Mouse (Mus musculus) ES-E14 (cell line): ENCODE measurements around the gene Yipf2. TPM values are rescaled to one million over a fixed set of nuclear protein-coding genes. Genes with fewer than 3 reads are reported as not detected.

Experiments
- DNase-seq: peaks from one replicate; pipeline ENCODE4 v3.0.0-alpha.2; 2013; ENCODE audit warnings: low read depth, low spot score
- H3K27ac ChIP-seq: 2 replicates; pipeline ENCODE4 v1.5.1; 2012; ENCODE audit warnings: low read depth, mild to moderate bottlenecking, low read length, moderate library complexity, mixed read lengths; ENCODE audit not compliant: poor library complexity, insufficient read depth, severe bottlenecking
- H3K36me3 ChIP-seq: 2 replicates; pipeline ENCODE4 v1.6.1; 2012; ENCODE audit warnings: mild to moderate bottlenecking, low read length, moderate library complexity, mixed read lengths; ENCODE audit not compliant: control insufficient read depth, poor library complexity, insufficient read depth, severe bottlenecking
- H3K4me1 ChIP-seq, 2 experiments: fragments of 150-350 bp in 1 of 2; sonication (generic) in 1 of 2; 2 replicates each; pipeline ENCODE4 v1.6.1; 2012; ENCODE audit warnings: low read length in 2 of 2, mild to moderate bottlenecking in 1 of 2, mixed read lengths in 1 of 2; ENCODE audit not compliant: control insufficient read depth in 2 of 2, insufficient read depth in 2 of 2, poor library complexity in 1 of 2
- H3K4me3 ChIP-seq, 2 experiments: fragments of 150-350 bp in 1 of 2; sonication (generic) in 1 of 2; 2 replicates each; pipeline ENCODE4 v1.5.1; 2012; ENCODE audit warnings: low read length in 2 of 2, low read depth in 1 of 2, mild to moderate bottlenecking in 1 of 2, mixed read lengths in 1 of 2; ENCODE audit not compliant: insufficient read depth in 1 of 2, poor library complexity in 1 of 2, severe bottlenecking in 1 of 2
- H3K9ac ChIP-seq: 2 replicates; pipeline ENCODE4 v1.6.1; 2012; ENCODE audit warnings: low read depth, mild to moderate bottlenecking, low read length, mixed read lengths; ENCODE audit not compliant: poor library complexity, insufficient read depth, severe bottlenecking
- H3K9me3 ChIP-seq: fragments of 150-350 bp; sonication (generic); 2 replicates; pipeline ENCODE4 v1.6.1; 2012; ENCODE audit warnings: low read depth, mild to moderate bottlenecking, low read length; ENCODE audit not compliant: control insufficient read depth, insufficient read depth
- CHD2 ChIP-seq: IDR thresholded peaks from 2 replicates; pipeline ENCODE4 v1.6.1; 2014; ENCODE audit warnings: mild to moderate bottlenecking, low read depth, low read length, inconsistent platforms
- HCFC1 ChIP-seq: IDR thresholded peaks from 2 replicates; pipeline ENCODE4 v1.6.1; 2012; ENCODE audit warnings: low read length, inconsistent platforms, borderline replicate concordance; ENCODE audit not compliant: insufficient read depth
- MAFK ChIP-seq: IDR thresholded peaks from 2 replicates; pipeline ENCODE4 v1.6.1; 2014; ENCODE audit warnings: mild to moderate bottlenecking, low read depth, low read length, inconsistent platforms; ENCODE audit not compliant: insufficient read depth
- ZC3H11A ChIP-seq: IDR thresholded peaks from 2 replicates; pipeline ENCODE4 v1.6.1; 2012; ENCODE audit warnings: low read depth, mild to moderate bottlenecking, inconsistent platforms, low read length, borderline replicate concordance
- ZNF384 ChIP-seq: IDR thresholded peaks from 2 replicates; pipeline ENCODE4 v1.6.1; 2012; ENCODE audit warnings: low read depth, low read length, inconsistent platforms
- in situ Hi-C, 2 experiments: fragments of 600-800 bp; cut with MboI; formaldehyde crosslinking; loops; one replicate each; pipeline ENCODE4 v1.15.1; 2025; ENCODE audit warnings: low sequenced_read_pairs in 2 of 2, inconsistent platforms in 1 of 2; ENCODE audit not compliant: unreplicated experiment in 2 of 2
- total RNA-seq: library from RNA; depleted of rRNA; stranded (reverse); fragments of 300-350 nt; gene quantifications from 2 replicates; pipeline ENCODE4 v1.2.3, GENCODE M21; 2012

Gene Yipf2
- total RNA-seq, 1 experiment = 22.8 TPM

- Histone ChIP-seq H3K4me1 (peaks cover 2 to 7% of the 10 kb centered on the region in 2 experiments; a peak in 2 of 4 replicates), H3K4me3 (no peak overlapping the region), H3K9me3 (no peaks in the 10 kb centered on the region), H3K36me3 (peaks cover 45% of the 10 kb centered on the region), H3K27ac (no peak overlapping the region), H3K9ac (no peak overlapping the region)
- in situ Hi-C loops = no loop called here
- no peak for DNase-seq
- no peak for TF ChIP-seq CHD2
- TF ChIP-seq MAFK = no peak
- TF ChIP-seq ZNF384 = no peak
- TF ChIP-seq ZC3H11A = no peak
- TF ChIP-seq HCFC1 = no peak
These were observed 17.4 kb downstream of the Yipf2 start for GRCm38 (mm10) chr9:21575253-21575652.

DNA sequence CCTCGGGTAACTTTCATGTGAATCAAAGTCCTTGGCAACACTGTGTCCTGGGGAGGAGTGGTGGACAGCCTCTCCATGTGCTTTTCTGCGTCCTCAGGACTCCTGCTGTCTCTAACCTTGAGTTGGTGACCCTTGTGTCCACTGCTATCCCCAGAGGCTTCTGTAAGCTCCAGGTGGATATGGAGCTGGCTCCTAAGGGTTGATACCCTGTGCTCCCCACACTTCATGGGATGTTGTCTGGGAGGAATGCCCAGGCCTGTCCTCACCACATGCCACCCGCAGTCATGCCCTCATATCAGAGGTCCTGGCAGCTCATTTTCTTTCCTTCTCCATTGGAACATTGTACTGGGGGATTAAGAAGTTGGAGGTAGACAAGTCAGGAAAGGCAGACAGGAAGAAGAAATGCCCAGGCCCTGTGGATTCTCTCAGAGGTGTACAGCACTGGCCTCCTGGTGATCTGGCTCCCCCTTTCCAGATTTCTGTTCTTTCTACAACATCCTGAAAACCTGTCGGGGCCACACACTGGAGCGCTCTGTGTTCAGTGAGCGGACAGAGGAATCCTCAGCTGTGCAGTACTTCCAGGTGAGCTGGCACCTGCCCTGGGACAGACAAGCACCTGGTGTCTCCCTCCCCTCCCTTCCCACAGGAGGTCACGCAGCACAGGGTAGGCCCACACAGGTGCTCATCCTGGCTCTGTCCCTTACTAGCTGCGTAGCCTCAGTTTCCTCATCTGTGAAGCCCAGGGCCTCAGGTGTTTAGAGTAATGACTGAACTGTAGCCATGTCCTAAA lies 18.4 kb downstream of the Yipf2 start:
- Histone ChIP-seq H3K9ac (peak overlapping the region; percentile 2; the same call in 1 of the 2 replicates), H3K36me3 (peaks cover 44% of the 10 kb centered on the region), H3K9me3 (no peaks in the 10 kb centered on the region), H3K27ac (no peak overlapping the region), H3K4me3 (no peak overlapping the region), H3K4me1 (peaks cover 2 to 7% of the 10 kb centered on the region in 2 experiments; a peak in 2 of 4 replicates)
- DNase-seq = no peak
- no peak for TF ChIP-seq HCFC1
- TF ChIP-seq ZC3H11A = no peak
- TF ChIP-seq ZNF384 = no peak
- TF ChIP-seq CHD2 = no peak
- TF ChIP-seq MAFK = no peak
- in situ Hi-C loops = no loop called here

DNA sequence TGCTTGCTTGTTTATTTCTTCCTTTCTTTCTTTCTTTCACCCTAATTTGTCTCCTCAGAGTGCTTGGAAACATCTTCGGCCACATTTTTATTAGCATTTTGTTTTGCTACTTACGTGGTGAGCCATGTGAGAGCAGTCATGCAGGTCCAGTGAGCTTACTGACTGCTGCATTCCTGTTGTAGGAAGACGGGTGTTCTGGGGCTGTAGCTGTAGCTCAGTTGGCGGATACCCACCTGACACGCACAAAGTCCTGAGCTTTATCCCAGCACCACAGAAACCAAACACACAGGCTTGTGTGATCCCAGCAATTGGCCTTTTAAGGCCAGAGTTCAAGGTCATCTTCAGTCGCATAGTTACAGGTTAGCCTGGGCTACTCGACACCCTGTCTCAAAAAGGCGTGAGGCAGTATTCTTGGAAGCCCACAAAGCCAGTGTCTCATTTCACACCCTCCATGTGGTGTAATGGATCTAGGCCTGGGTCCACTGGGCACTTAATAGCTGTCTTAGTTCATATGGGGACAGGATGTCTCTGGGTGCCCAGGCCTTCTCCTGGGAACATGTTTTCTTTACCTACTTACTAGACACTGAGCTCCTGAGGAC lies 23.9 kb downstream of the Yipf2 start:
- H3K9me3 ChIP-seq = no peaks in the 10 kb centered on the region
- no peak for TF ChIP-seq HCFC1
- TF ChIP-seq CHD2 = no peak
- TF ChIP-seq ZNF384 = no peak
- TF ChIP-seq ZC3H11A = no peak
- no peak for TF ChIP-seq MAFK
- peaks cover 3 to 15% of the 10 kb centered on the region in 2 experiments; a peak in 3 of 4 replicates for H3K4me1 ChIP-seq
- in situ Hi-C loops = no loop called here
- DNase-seq = no peak
- H3K27ac ChIP-seq = no peak overlapping the region
- H3K9ac ChIP-seq = no peak overlapping the region
- peaks cover 24% of the 10 kb centered on the region for H3K36me3 ChIP-seq
- no peak overlapping the region for H3K4me3 ChIP-seq

GRCm38 (mm10) chr9:21567051-21567450 lies 25.6 kb downstream of the Yipf2 start:
- Histone ChIP-seq H3K27ac (no peak overlapping the region), H3K36me3 (peaks cover 19% of the 10 kb centered on the region), H3K4me3 (no peak overlapping the region), H3K4me1 (peaks cover 2 to 13% of the 10 kb centered on the region in 2 experiments; a peak in 3 of 4 replicates), H3K9ac (no peak overlapping the region), H3K9me3 (no peaks in the 10 kb centered on the region)
- DNase-seq = no peak
- in situ Hi-C loops = no loop called here
- TF ChIP-seq MAFK (no peak), ZNF384 (no peak), HCFC1 (no peak), CHD2 (no peak), ZC3H11A (no peak)
